Mouse (Mus musculus) erythroblast, embryonic 14.5 days (primary cell): ENCODE data around the gene N4bp3. TPM values are rescaled to one million over a fixed set of nuclear protein-coding genes. Genes with fewer than 3 reads are reported as not detected.
"Not testable (repeated sequence)": the region's sequence is repeated elsewhere in the genome, so short reads cannot be mapped to it uniquely, and the experiment has no call there.

ENCODE experiments used
- H3K27me3 ChIP-seq: 2 replicates; pipeline ENCODE4 v1.6.1; 2012; ENCODE audit warnings: inconsistent platforms; ENCODE audit not compliant: control insufficient read depth
- H3K36me3 ChIP-seq: 2 replicates; pipeline ENCODE4 v1.6.1; 2012; ENCODE audit warnings: mild to moderate bottlenecking, inconsistent platforms; ENCODE audit not compliant: control insufficient read depth
- H3K4me1 ChIP-seq: 2 replicates; pipeline ENCODE4 v1.6.1; 2012; ENCODE audit warnings: inconsistent platforms; ENCODE audit not compliant: control insufficient read depth
- H3K4me3 ChIP-seq: replicated peaks from 2 replicates; pipeline ENCODE3; 2012; ENCODE audit warnings: moderate library complexity, mild to moderate bottlenecking, inconsistent platforms
- H3K9me3 ChIP-seq: 2 replicates; pipeline ENCODE4 v1.6.1; 2012; ENCODE audit warnings: low read length, inconsistent platforms, mixed read lengths; ENCODE audit not compliant: control insufficient read depth
- GATA1 ChIP-seq: IDR thresholded peaks from 2 replicates; pipeline ENCODE4 v1.6.1; 2012; ENCODE audit warnings: low read length, inconsistent platforms, mixed read lengths
- TAL1 ChIP-seq: IDR thresholded peaks from 3 replicates; pipeline ENCODE4 v1.6.1; 2012; ENCODE audit warnings: low read length, inconsistent platforms, mixed read lengths
- polyA plus RNA-seq: library from polyadenylated mRNA; stranded (reverse); fragments of >175 nt; gene quantifications from 2 replicates; pipeline ENCODE4 v1.2.3, GENCODE M21; 2012

N4bp3 gene
- polyA plus RNA-seq, 1 experiment = 0.03 TPM

GRCm38 (mm10) chr11:51677737-51678418, 27.2 kb upstream of the N4bp3 start:
- TF ChIP-seq GATA1 (no peak), TAL1 (no peak)
- H3K27me3 ChIP-seq = no peaks in the 10 kb centered on the region
- H3K36me3 ChIP-seq = no peaks in the 10 kb centered on the region
- no peaks in the 10 kb centered on the region; the same call in 1 of the 2 replicates for H3K4me1 ChIP-seq
- no peaks in the 10 kb centered on the region for H3K9me3 ChIP-seq
- no peak overlapping the region for H3K4me3 ChIP-seq

- Histone ChIP-seq H3K9me3 (no peaks in the 10 kb centered on the region), H3K4me1 (peaks cover 1% of the 10 kb centered on the region; the same call in 1 of the 2 replicates), H3K4me3 (no peak overlapping the region), H3K27me3 (no peaks in the 10 kb centered on the region), H3K36me3 (no peaks in the 10 kb centered on the region)
- TF ChIP-seq GATA1 (no peak), TAL1 (no peak)
These were observed 24.7 kb upstream of the N4bp3 start for GRCm38 (mm10) chr11:51675386-51675785.

DNA sequence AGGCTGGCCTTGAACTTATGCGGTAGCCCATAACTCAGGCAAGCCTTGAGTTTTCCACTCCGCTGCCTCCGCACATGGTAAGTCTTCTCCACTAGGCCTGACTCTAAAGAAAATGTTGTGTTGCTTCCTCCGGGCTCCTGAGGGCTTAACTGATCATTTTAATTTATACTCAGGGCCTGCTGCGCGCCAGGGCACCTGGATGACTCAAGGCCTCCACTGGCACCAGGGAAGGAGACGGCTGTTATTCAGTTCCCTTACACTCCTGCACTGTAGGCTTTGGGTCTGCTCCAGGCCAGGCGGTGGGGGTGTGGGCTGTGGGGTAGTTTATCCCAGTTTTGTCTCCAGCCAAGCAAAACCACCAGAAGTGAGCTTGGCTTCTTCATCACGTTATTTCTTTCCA, 22.6 kb upstream of the N4bp3 start:
- Histone ChIP-seq H3K36me3 (no peaks in the 10 kb centered on the region), H3K4me3 (no peak overlapping the region), H3K9me3 (no peaks in the 10 kb centered on the region), H3K4me1 (peaks cover 1% of the 10 kb centered on the region; the same call in 1 of the 2 replicates), H3K27me3 (no peaks in the 10 kb centered on the region)
- no peak for TF ChIP-seq TAL1
- TF ChIP-seq GATA1 = no peak

GRCm38 (mm10) chr11:51671376-51671775, 20.7 kb upstream of the N4bp3 start:
- H3K4me3 ChIP-seq = no peak overlapping the region
- no peaks in the 10 kb centered on the region for H3K36me3 ChIP-seq
- TF ChIP-seq TAL1 = no peak
- no peaks in the 10 kb centered on the region for H3K27me3 ChIP-seq
- peaks cover 1% of the 10 kb centered on the region; the same call in 1 of the 2 replicates for H3K4me1 ChIP-seq
- no peaks in the 10 kb centered on the region for H3K9me3 ChIP-seq

DNA sequence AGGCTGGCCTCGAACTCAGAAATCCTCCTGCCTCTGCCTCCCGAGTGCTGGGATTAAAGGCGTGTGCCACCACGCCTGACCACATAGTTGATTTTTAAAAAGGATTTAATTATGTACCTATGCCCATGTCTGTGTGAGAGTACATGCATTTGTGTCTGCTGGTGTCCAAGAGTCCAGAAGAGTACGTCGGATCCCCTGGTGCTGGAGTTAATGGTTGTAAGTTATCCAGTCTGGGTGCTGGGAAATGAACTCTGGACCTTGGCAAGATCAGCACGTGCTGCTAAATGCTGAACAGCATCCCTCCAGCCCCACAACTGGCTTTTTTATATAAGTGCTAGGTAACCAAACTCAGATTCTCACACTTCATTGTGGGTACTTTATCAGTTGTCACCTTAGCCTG, 20.2 kb upstream of the N4bp3 start:
- peaks cover 1% of the 10 kb centered on the region; the same call in 1 of the 2 replicates for H3K4me1 ChIP-seq

GRCm38 (mm10) chr11:51664747-51665146, 14.1 kb upstream of the N4bp3 start:
- not testable (repeated sequence) for H3K4me3 ChIP-seq, H3K4me1 ChIP-seq, H3K27me3 ChIP-seq, H3K9me3 ChIP-seq, H3K36me3 ChIP-seq

More for the DNA sequence above, 20.2 kb upstream of the N4bp3 start:
- no peak for TF ChIP-seq GATA1
- no peak for TF ChIP-seq TAL1
- no peaks in the 10 kb centered on the region for H3K27me3 ChIP-seq
- no peaks in the 10 kb centered on the region for H3K9me3 ChIP-seq
- H3K4me3 ChIP-seq = no peak overlapping the region
- H3K36me3 ChIP-seq = no peaks in the 10 kb centered on the region

DNA sequence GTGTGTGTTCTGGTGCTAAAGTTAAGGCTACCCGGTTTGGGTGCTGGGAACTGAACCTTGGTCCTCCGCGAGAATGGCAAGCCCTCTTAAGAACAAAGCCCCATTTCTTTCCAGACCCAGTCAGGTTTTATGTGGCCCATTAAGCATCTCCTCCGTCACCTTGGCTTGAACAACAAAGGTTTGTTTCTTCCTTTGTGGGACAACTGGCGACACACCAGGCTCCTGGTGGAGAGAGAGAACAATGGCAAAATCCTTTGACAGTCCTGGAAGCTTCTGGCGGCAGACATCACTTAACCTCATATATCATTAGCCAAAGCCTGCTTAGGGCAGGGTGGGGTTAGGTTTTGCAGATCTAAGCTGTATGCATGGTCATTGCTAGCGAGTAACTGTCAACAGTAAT, 12.0 kb upstream of the N4bp3 start:
- no peaks in the 10 kb centered on the region for H3K9me3 ChIP-seq
- H3K36me3 ChIP-seq = no peaks in the 10 kb centered on the region
- H3K27me3 ChIP-seq = peaks cover 3% of the 10 kb centered on the region; the same call in 1 of the 2 replicates
- peaks cover 12% of the 10 kb centered on the region for H3K4me1 ChIP-seq
- TF ChIP-seq GATA1 (no peak), TAL1 (no peak)
- H3K4me3 ChIP-seq = no peak overlapping the region

DNA sequence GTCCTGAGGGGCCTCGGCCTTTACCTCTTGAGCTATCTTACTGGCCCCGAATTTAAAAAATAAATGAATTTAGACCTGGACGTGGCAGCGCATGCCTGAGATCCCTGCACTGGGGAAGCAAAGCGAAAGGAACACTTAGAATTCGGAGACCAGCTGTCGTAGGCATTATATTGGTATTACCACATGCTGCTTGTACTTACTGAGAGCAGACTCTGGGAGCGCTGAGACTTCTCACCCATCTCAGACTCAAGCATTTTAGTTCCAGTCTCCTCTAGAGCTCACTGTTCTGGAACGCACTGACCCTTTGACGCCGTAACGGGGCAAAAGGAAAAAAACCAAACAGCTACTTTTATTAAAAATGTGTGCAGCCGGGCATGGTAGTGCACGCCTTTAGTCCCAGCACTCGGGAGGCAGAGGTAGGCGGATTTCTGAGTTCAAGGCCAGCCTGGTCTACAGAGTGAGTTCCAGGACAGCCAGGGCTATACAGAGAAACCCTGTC, 11.3 kb upstream of the N4bp3 start:
- no peaks in the 10 kb centered on the region for H3K9me3 ChIP-seq
- H3K27me3 ChIP-seq = peaks cover 3% of the 10 kb centered on the region; the same call in 1 of the 2 replicates
- peaks cover 12% of the 10 kb centered on the region for H3K4me1 ChIP-seq
- TF ChIP-seq TAL1 = no peak
- no peak for TF ChIP-seq GATA1
- no peaks in the 10 kb centered on the region for H3K36me3 ChIP-seq
- no peak overlapping the region for H3K4me3 ChIP-seq

DNA sequence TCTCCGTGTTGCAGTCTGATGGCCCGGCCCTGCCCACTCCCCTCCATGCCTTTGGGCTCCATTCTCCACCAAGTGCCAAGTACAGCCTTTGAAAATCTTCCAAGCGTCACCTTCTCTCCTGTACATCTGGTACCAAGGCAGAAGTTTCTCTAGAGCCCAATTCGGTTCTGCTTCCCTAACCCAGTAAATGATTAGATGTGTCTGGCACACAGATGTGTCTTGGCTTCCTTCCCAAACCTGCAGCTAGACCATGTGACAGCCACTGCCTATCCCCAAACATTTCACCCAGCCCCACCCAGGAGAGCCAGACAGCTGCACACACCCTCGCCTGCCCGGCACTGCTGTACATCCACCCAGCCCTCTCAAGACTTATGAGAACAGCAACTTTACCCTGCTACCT, 8.1 kb upstream of the N4bp3 start:
- no peak overlapping the region for H3K4me3 ChIP-seq
- TF ChIP-seq GATA1 (no peak), TAL1 (no peak)
- H3K9me3 ChIP-seq = no peaks in the 10 kb centered on the region
- no peaks in the 10 kb centered on the region; the same call in 1 of the 2 replicates for H3K36me3 ChIP-seq
- H3K4me1 ChIP-seq = peaks cover 12% of the 10 kb centered on the region
- H3K27me3 ChIP-seq = peaks cover 7% of the 10 kb centered on the region; the same call in 1 of the 2 replicates
